Mouse (Mus musculus) gastrocnemius, adult 2 months (tissue): ENCODE measurements around the gene Tmem151a. TPM values are rescaled to one million over a fixed set of nuclear protein-coding genes. Genes with fewer than 3 reads are reported as not detected.
A peak's percentile ranks its signal among the peaks of the same experiment; 100 is the strongest.

ENCODE experiments used
- DNase-seq: peaks from one replicate; pipeline ENCODE4 v3.0.0; 2022
- H3K27ac ChIP-seq: fragments of 200-600 bp; 2 replicates; pipeline ENCODE4 v1.8.1; 2022; ENCODE audit warnings: mild to moderate bottlenecking
- H3K4me3 ChIP-seq: fragments of 200-600 bp; 2 replicates; pipeline ENCODE4 v1.8.1; 2022; ENCODE audit warnings: mild to moderate bottlenecking, moderate library complexity
- CTCF ChIP-seq: fragments of 200-600 bp; IDR thresholded peaks from 2 replicates; pipeline ENCODE4 v1.8.1; 2022; ENCODE audit warnings: antibody characterized with exemption, mild to moderate bottlenecking, moderate library complexity
- intact Hi-C: fragments of 180-260 bp; cut with DNase I; formaldehyde crosslinking; loops from one replicate; pipeline ENCODE4 v1.15.1; 2025
- total RNA-seq, 2 experiments: library from RNA; stranded (reverse); gene quantifications; 2 replicates each; pipeline ENCODE4 v1.2.3; 2021

The Tmem151a gene
- total RNA-seq, 2 experiments from 2014 or later, result not detected

- intact Hi-C loops, result no loop called here
- TF ChIP-seq CTCF, result no peak
- peak overlapping the region; percentile 87; the same call in 1 of the 2 replicates for H3K4me3 ChIP-seq
Observed at GRCm38 (mm10) chr19:5107556-5108270, 22.4 kb upstream of the Tmem151a start.

DNA sequence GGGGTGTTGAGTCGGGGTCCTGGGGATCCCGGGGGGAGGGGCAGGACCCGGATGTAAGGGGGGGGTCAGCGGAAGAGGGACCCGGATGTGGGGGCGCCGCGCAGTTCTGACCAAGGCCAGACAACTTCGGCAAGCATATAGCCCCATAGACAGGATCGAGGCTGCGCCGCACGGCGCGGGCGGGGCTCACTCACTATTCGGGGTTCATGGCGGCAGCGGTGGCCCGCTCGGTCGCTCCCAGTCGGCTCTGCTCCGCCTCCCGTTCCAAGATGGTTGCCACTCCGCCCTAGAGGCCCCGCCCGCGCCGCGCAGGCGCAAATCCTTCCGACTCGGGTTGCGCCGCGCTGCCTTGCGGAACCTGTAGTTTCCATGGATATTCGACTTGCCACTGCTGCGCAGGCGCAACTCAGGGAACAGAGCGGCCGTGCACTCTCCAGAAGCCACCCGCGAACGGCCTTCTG, 21.4 kb upstream of the Tmem151a start, which contains the start of gene Rab1b:
Rab1b (minus strand) TSS at position 342 of the 461 bp plus-strand sequence.
- peak within 1 kb of the TSS; percentile 87 for H3K4me3 ChIP-seq
- peak within 1 kb of the TSS; percentile 100 for H3K27ac ChIP-seq
- TF ChIP-seq CTCF, result no peak
- DNase-seq, result peak; percentile 99
- intact Hi-C loops, result no loop called here

More at GRCm38 (mm10) chr19:5107556-5108270, 22.4 kb upstream of the Tmem151a start:
- DNase-seq, result no peak
- H3K27ac ChIP-seq, result 0 out of 2 replicates have a peak overlapping the region, but pooled peaks have one; percentile 100

DNA sequence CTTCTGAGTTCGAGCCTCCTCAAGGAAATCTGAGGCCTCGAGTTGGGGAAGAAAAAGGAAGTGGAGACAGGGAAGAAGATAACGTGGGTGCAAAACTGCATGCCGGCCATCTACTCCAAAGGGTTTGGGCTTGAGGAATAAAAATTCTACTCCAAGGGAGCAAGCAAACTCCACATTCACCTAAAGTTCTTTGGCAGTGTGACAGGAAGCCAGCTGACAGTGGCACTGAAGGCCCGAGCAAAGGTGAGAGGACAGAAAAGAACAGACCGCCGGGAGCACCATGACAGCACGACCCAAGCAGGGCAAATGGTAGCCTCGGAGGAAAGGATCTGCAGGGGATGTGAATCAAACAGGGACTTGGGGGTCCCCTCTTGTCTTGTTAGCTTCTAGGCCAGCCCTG, 20.7 kb upstream of the Tmem151a start:
- intact Hi-C loops, result no loop called here
- no peak for DNase-seq
- Histone ChIP-seq H3K27ac (peak overlapping the region; percentile 100), H3K4me3 (peak overlapping the region; percentile 87)
- no peak for TF ChIP-seq CTCF

- peak; percentile 73 for DNase-seq
- no peak for TF ChIP-seq CTCF
- intact Hi-C loops, result no loop called here
- Histone ChIP-seq H3K27ac (no peak within 1 kb of the TSS), H3K4me3 (peak within 1 kb of the TSS; percentile 65)
Observed at GRCm38 (mm10) chr19:5098363-5099143, 13.2 kb upstream of the Tmem151a start, which contains the start of gene Cnih2. Gene Cnih2 (minus strand): TSS chr19:5098521.

- Histone ChIP-seq H3K4me3 (peak overlapping the region; percentile 65), H3K27ac (no peak overlapping the region)
- no peak for TF ChIP-seq CTCF
- no peak for DNase-seq
- intact Hi-C loops, result no loop called here
Observed at GRCm38 (mm10) chr19:5097521-5098362, 12.4 kb upstream of the Tmem151a start.

GRCm38 (mm10) chr19:5095887-5096474, 10.7 kb upstream of the Tmem151a start:
- TF ChIP-seq CTCF, result no peak
- Histone ChIP-seq H3K27ac (no peak overlapping the region), H3K4me3 (no peak overlapping the region)
- intact Hi-C loops, result no loop called here
- DNase-seq, result no peak

DNA sequence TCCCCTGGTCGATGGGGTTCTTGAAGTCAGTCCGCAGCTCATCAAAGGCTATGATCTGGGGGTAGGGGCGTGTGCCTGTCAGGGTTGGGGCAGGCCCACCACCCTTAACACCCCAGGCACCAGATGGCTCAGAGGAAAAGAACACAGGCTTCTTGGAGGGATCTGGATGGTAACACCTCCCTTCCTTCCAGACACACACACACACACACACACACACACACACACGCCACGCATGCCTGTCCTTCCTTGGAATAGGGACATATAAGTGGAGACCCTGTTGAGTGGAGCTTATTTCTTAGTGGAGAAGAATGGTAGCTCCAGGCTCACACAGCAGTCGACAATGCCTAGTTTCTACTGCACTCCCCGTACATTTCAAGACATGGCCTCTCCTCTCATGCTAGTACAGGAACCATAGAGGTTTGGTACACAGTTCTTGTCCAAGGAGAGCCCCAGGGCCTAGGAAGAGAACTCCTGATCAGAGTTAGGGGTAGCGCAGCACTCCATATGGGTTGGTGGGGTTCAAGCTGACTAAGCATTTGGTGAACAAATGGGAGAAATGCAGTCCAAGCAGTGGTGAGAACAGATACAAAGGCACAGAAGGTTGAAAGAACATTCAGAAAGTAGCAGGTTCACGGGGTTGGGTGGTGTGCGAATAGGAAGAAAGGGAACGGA, 9.6 kb upstream of the Tmem151a start:
- no peak for DNase-seq
- Histone ChIP-seq H3K27ac (no peak overlapping the region), H3K4me3 (no peak overlapping the region)
- intact Hi-C loops, result loop anchor here (5.0 kb wide), 1 partner anchor 37 kb away; no protein-coding TSS in a partner anchor
- TF ChIP-seq CTCF, result no peak

- TF ChIP-seq CTCF, result peak; percentile 93
- DNase-seq, result peak; percentile 92
- intact Hi-C loops, result loop anchor here (5.0 kb wide), 1 partner anchor 38 kb away; no protein-coding TSS in a partner anchor
Observed at GRCm38 (mm10) chr19:5094243-5094632, 8.9 kb upstream of the Tmem151a start.

DNA sequence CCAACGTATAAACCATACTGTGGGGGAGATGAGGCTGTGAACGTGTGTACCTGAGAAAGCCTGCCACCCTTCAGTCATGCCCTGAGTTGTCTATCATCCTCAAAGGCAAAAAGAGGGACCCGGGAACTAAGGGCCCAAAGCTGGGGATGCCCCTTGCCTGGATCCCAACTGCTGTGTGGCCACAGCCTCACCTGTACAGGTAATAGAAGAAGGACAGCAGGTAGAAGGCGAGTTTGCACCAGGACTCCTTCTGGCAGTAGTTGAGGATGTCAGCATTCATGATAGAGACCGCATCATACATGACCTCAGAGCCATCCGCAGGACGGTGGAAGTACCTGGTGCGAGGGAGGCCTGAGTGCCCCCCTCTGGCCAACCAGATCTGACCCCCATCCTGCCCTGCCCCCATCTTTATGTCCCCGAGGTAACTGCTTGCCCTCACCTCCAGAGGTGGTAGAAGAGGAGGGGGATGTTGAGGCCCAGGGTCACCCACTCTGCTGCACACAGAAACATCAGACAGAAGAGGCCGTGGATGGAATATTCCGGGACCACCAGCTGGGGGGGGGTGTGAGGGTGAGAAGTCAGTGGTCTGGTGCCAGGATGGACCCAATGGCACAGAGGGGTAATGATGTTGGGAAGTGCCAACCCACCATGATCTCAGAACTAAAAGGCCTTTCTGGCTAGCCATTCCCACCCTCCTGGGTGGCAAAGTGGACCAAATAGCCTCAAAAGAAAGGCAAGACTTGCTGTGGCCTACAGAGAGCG, 8.3 kb upstream of the Tmem151a start:
- no peak for TF ChIP-seq CTCF
- intact Hi-C loops, result loop anchor here (5.0 kb wide), 1 partner anchor 39 kb away; no protein-coding TSS in a partner anchor
- no peak for DNase-seq
- Histone ChIP-seq H3K27ac (no peak overlapping the region), H3K4me3 (no peak overlapping the region)

More at GRCm38 (mm10) chr19:5094243-5094632, 8.9 kb upstream of the Tmem151a start:
- H3K27ac ChIP-seq, result no peak overlapping the region
- no peak overlapping the region for H3K4me3 ChIP-seq

DNA sequence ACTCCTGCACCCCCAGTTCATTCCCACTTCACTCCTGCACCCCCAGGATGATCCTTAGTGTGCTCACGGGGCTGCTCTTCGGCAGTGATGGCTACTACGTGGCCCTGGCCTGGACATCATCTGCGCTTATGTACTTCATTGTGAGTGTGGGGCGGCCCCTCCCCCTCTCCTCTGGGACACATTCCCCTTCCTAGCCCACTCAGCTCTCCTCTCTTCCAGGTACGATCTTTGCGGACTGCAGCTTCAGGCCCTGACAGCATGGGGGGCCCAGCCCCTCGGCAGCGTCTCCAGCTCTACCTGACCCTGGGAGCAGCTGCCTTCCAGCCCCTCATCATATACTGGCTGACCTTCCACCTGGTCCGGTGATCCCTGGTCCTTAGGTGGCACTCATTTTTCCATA, 6.8 kb upstream of the Tmem151a start:
- Histone ChIP-seq H3K4me3 (no peak overlapping the region), H3K27ac (no peak overlapping the region)
- DNase-seq, result no peak
- intact Hi-C loops, result loop anchor here (5.0 kb wide), 1 partner anchor 40 kb away; no protein-coding TSS in a partner anchor
- TF ChIP-seq CTCF, result no peak
